Mouse (Mus musculus) MEL (cell line): ENCODE measurements around the gene Rnf144b. TPM values are rescaled to one million over a fixed set of nuclear protein-coding genes. Genes with fewer than 3 reads are reported as not detected.

Experiments used
- DNase-seq: peaks from one replicate; pipeline ENCODE4 v3.0.0; 2011; ENCODE audit warnings: low read depth, low spot score
- H3K27ac ChIP-seq: 2 replicates; pipeline ENCODE4 v1.5.1; 2012; ENCODE audit warnings: low read depth, mild to moderate bottlenecking, control low read depth, low read length, moderate library complexity; ENCODE audit not compliant: control insufficient read depth
- H3K27me3 ChIP-seq, 2 experiments: fragments of 150-350 bp in 1 of 2; sonication (generic) in 1 of 2; 2 replicates each; pipeline ENCODE4 v1.6.1; 2012; ENCODE audit warnings: low read length in 2 of 2, mild to moderate bottlenecking in 2 of 2, improper control_type of control experiment in 1 of 2, moderate library complexity in 1 of 2; ENCODE audit not compliant: insufficient read depth in 2 of 2, control insufficient read depth in 1 of 2
- H3K36me3 ChIP-seq, 2 experiments: 2 replicates each; pipeline ENCODE4 v1.6.1; 2012 to 2014; ENCODE audit warnings: low read length in 2 of 2, improper control_type of control experiment in 1 of 2, inconsistent platforms in 1 of 2, mild to moderate bottlenecking in 1 of 2; ENCODE audit not compliant: insufficient read depth in 2 of 2, control insufficient read depth in 1 of 2
- H3K4me1 ChIP-seq, 2 experiments: fragments of 150-350 bp in 1 of 2; sonication (generic) in 1 of 2; 2 replicates each; pipeline ENCODE4 v1.6.1; 2012; ENCODE audit warnings: low read length in 2 of 2, improper control_type of control experiment in 1 of 2, mild to moderate bottlenecking in 1 of 2; ENCODE audit not compliant: insufficient read depth in 2 of 2, control insufficient read depth in 1 of 2
- H3K4me3 ChIP-seq, 2 experiments: fragments of 150-350 bp in 1 of 2; sonication (generic) in 1 of 2; 2 replicates each; pipeline ENCODE4 v1.5.1; 2012; ENCODE audit warnings: low read depth in 2 of 2, low read length in 2 of 2, mild to moderate bottlenecking in 2 of 2, moderate library complexity in 2 of 2, control low read depth in 1 of 2, improper control_type of control experiment in 1 of 2; ENCODE audit not compliant: control insufficient read depth in 1 of 2, insufficient read depth in 1 of 2
- H3K79me2 ChIP-seq: 2 replicates; pipeline ENCODE4 v1.6.1; 2012; ENCODE audit warnings: mild to moderate bottlenecking, low read length, moderate library complexity; ENCODE audit not compliant: control insufficient read depth, poor library complexity, insufficient read depth
- H3K9ac ChIP-seq: 2 replicates; pipeline ENCODE4 v1.6.1; 2012; ENCODE audit warnings: low read depth, mild to moderate bottlenecking, control low read depth, low read length, moderate library complexity; ENCODE audit not compliant: control insufficient read depth, poor library complexity, severe bottlenecking
- H3K9me3 ChIP-seq: fragments of 150-350 bp; sonication (generic); replicated peaks from 2 replicates; pipeline ENCODE4 v1.6.1; 2012; ENCODE audit warnings: mild to moderate bottlenecking, low read length, improper control_type of control experiment, moderate library complexity; ENCODE audit not compliant: insufficient read depth
- CHD1 ChIP-seq: IDR thresholded peaks from 2 replicates; pipeline ENCODE4 v1.6.1; 2012; ENCODE audit warnings: low read depth, mild to moderate bottlenecking, inconsistent platforms, low read length, improper control_type of control experiment
- CHD2 ChIP-seq: IDR thresholded peaks from 2 replicates; pipeline ENCODE4 v1.6.1; 2011; ENCODE audit warnings: low read length, improper control_type of control experiment
- CTCF ChIP-seq, 3 experiments: IDR thresholded peaks in 2 of 3; conservative IDR thresholded peaks in 1 of 3; 2 replicates each; pipeline ENCODE4 v1.5.1; 2011 to 2012; ENCODE audit warnings: low read length in 3 of 3, low read depth in 2 of 3, mild to moderate bottlenecking in 2 of 3, improper control_type of control experiment in 1 of 3, inconsistent platforms in 1 of 3, mixed read lengths in 1 of 3, moderate library complexity in 1 of 3; ENCODE audit not compliant: control insufficient read depth in 1 of 3, insufficient read depth in 1 of 3, poor library complexity in 1 of 3, severe bottlenecking in 1 of 3
- E2F4 ChIP-seq: IDR thresholded peaks from 2 replicates; pipeline ENCODE4 v1.6.1; 2011; ENCODE audit warnings: low read depth, low read length, improper control_type of control experiment, borderline replicate concordance
- EP300 ChIP-seq, 2 experiments: IDR thresholded peaks; 2 replicates each; pipeline ENCODE4 v1.6.1; 2011; ENCODE audit warnings: improper control_type of control experiment in 2 of 2, low read length in 2 of 2, low read depth in 1 of 2, mild to moderate bottlenecking in 1 of 2
- ETS1 ChIP-seq: IDR thresholded peaks from 2 replicates; pipeline ENCODE4 v1.6.1; 2012; ENCODE audit warnings: low read depth, mild to moderate bottlenecking, inconsistent platforms, low read length, improper control_type of control experiment, moderate library complexity
- GATA1 ChIP-seq: IDR thresholded peaks from 2 replicates; pipeline ENCODE4 v1.6.1; 2011; ENCODE audit warnings: low read depth, low read length, improper control_type of control experiment
- HCFC1 ChIP-seq: IDR thresholded peaks from 2 replicates; pipeline ENCODE4 v1.6.1; 2012; ENCODE audit warnings: low read depth, mild to moderate bottlenecking, inconsistent platforms, low read length, improper control_type of control experiment, moderate library complexity
- JUND ChIP-seq: IDR thresholded peaks from 2 replicates; pipeline ENCODE4 v1.6.1; 2011; ENCODE audit warnings: low read depth, mild to moderate bottlenecking, improper control_type of control experiment, low read length
- KAT2A ChIP-seq: conservative IDR thresholded peaks from 2 replicates; pipeline ENCODE4 v1.6.1; 2012; ENCODE audit warnings: low read depth, low read length, improper control_type of control experiment, inconsistent platforms
- MAFK ChIP-seq: IDR thresholded peaks from 2 replicates; pipeline ENCODE4 v1.6.1; 2011; ENCODE audit warnings: low read depth, mild to moderate bottlenecking, low read length, improper control_type of control experiment, borderline replicate concordance
- MAZ ChIP-seq: IDR thresholded peaks from 2 replicates; pipeline ENCODE4 v1.6.1; 2012; ENCODE audit warnings: low read depth, mild to moderate bottlenecking, inconsistent platforms, low read length, improper control_type of control experiment
- MEF2A ChIP-seq: IDR thresholded peaks from 2 replicates; pipeline ENCODE4 v1.6.1; 2014; ENCODE audit warnings: low read depth, mild to moderate bottlenecking, inconsistent platforms, low read length, improper control_type of control experiment; ENCODE audit not compliant: poor library complexity, insufficient replicate concordance, severe bottlenecking; ENCODE audit errors: extremely low read depth
- MYB ChIP-seq: IDR thresholded peaks from 2 replicates; pipeline ENCODE4 v1.6.1; 2011; ENCODE audit warnings: mild to moderate bottlenecking, low read depth, low read length, improper control_type of control experiment
- MYC ChIP-seq: IDR thresholded peaks from 2 replicates; pipeline ENCODE4 v1.6.1; 2011; ENCODE audit warnings: low read depth, mild to moderate bottlenecking, low read length, improper control_type of control experiment, moderate library complexity
- POLR2A ChIP-seq, 2 experiments: IDR thresholded peaks; 2 replicates each; pipeline ENCODE4 v1.6.1; 2011 to 2012; ENCODE audit warnings: low read length in 2 of 2, mild to moderate bottlenecking in 2 of 2, control low read depth in 1 of 2, improper control_type of control experiment in 1 of 2, low read depth in 1 of 2, moderate library complexity in 1 of 2; ENCODE audit not compliant: control insufficient read depth in 1 of 2, insufficient read depth in 1 of 2, poor library complexity in 1 of 2
- POLR2AphosphoS2 ChIP-seq: IDR thresholded peaks from 2 replicates; pipeline ENCODE4 v1.6.1; 2011; ENCODE audit warnings: low read length, improper control_type of control experiment
- POLR2AphosphoS5 ChIP-seq: IDR thresholded peaks from 2 replicates; pipeline ENCODE4 v1.6.1; 2012; ENCODE audit warnings: low read depth, borderline replicate concordance, mild to moderate bottlenecking, inconsistent platforms, low read length, moderate library complexity, mixed read lengths
- RAD21 ChIP-seq: IDR thresholded peaks from 2 replicates; pipeline ENCODE4 v1.6.1; 2011; ENCODE audit warnings: mild to moderate bottlenecking, low read depth, low read length, improper control_type of control experiment
- TAL1 ChIP-seq: IDR thresholded peaks from 2 replicates; pipeline ENCODE4 v1.6.1; 2012; ENCODE audit warnings: mild to moderate bottlenecking, inconsistent platforms, low read length, moderate library complexity, mixed read lengths
- UBTF ChIP-seq: IDR thresholded peaks from 2 replicates; pipeline ENCODE4 v1.6.1; 2012; ENCODE audit warnings: low read depth, mild to moderate bottlenecking, inconsistent platforms, low read length, improper control_type of control experiment, moderate library complexity, borderline replicate concordance; ENCODE audit not compliant: insufficient read depth
- ZC3H11A ChIP-seq: IDR thresholded peaks from 2 replicates; pipeline ENCODE4 v1.6.1; 2012; ENCODE audit warnings: low read depth, mild to moderate bottlenecking, inconsistent platforms, low read length, improper control_type of control experiment
- ZKSCAN1 ChIP-seq: IDR thresholded peaks from 2 replicates; pipeline ENCODE4 v1.6.1; 2012; ENCODE audit warnings: low read depth, mild to moderate bottlenecking, inconsistent platforms, low read length, improper control_type of control experiment, moderate library complexity
- ZMIZ1 ChIP-seq: IDR thresholded peaks from 2 replicates; pipeline ENCODE4 v1.6.1; 2012; ENCODE audit warnings: low read depth, mild to moderate bottlenecking, inconsistent platforms, low read length, improper control_type of control experiment, moderate library complexity
- polyA plus RNA-seq, 2 experiments: library from polyadenylated mRNA; stranded (reverse) in 1 of 2; unstranded in 1 of 2; fragments of >175 nt in 1 of 2; fragments of >200 nt in 1 of 2; gene quantifications; 2 replicates each; pipeline versions ENCODE4 v1.2.1 to v1.2.4; 2012; ENCODE audit warnings: low replicate concordance in 2 of 2, low read depth in 1 of 2; ENCODE audit not compliant: insufficient read length in 2 of 2, insufficient read depth in 1 of 2, missing spikeins in 1 of 2
- total RNA-seq: library from RNA; depleted of rRNA; stranded (reverse); fragments of 300-350 nt; gene quantifications from 2 replicates; pipeline ENCODE4 v1.2.3, GENCODE M21; 2012

Gene Rnf144b
- total and polyA plus RNA-seq, 3 experiments: not detected

- TF ChIP-seq MEF2A: no peak
- TF ChIP-seq, all 39 proteins: peak for 0
Observed at GRCm38 (mm10) chr13:47223576-47224538, 101.4 kb downstream of the Rnf144b start (continued).

- Histone ChIP-seq H3K4me3 (no peak overlapping the region), H3K9ac (no peak overlapping the region), H3K36me3 (no peaks in the 10 kb centered on the region), H3K27me3 (no peaks in the 10 kb centered on the region), H3K79me2 (no peaks in the 10 kb centered on the region), H3K4me1 (no peaks in the 10 kb centered on the region), H3K9me3 (no peaks in the 10 kb centered on the region), H3K27ac (no peak overlapping the region)
- TF ChIP-seq MAZ (no peak), CTCF (IDR thresholded peaks at IDR 0.05 in 2 of 3, conservative IDR thresholded peaks at IDR 0.05 in 1 of 3; ENCODE audit: control insufficient read depth in 1 of 3, insufficient read depth in 1 of 3, low read depth in 2 of 3, low read length in 3 of 3, poor library complexity in 1 of 3, severe bottlenecking in 1 of 3) (no peak), TAL1 (no peak), UBTF (no peak), EP300 (IDR thresholded peaks at IDR 0.05; ENCODE audit: low read depth in 1 of 2, low read length in 2 of 2) (no peak), CHD2 (no peak), KAT2A (no peak), POLR2AphosphoS2 (no peak), JUND (no peak), ZKSCAN1 (no peak), RAD21 (no peak), ZMIZ1 (no peak), GATA1 (no peak), CHD1 (no peak), ZC3H11A (no peak)
- no peak for DNase-seq
Observed at GRCm38 (mm10) chr13:47224648-47225323, 102.3 kb downstream of the Rnf144b start.

- Histone ChIP-seq H3K9me3 (no peaks in the 10 kb centered on the region), H3K4me3 (no peak overlapping the region), H3K36me3 (no peaks in the 10 kb centered on the region), H3K27ac (no peak overlapping the region), H3K4me1 (no peaks in the 10 kb centered on the region), H3K9ac (no peak overlapping the region), H3K79me2 (no peaks in the 10 kb centered on the region), H3K27me3 (no peaks in the 10 kb centered on the region)
- TF ChIP-seq HCFC1 (no peak), MAFK (no peak), POLR2A (IDR thresholded peaks at IDR 0.05; ENCODE audit: control insufficient read depth in 1 of 2, insufficient read depth in 1 of 2, low read depth in 1 of 2, low read length in 2 of 2, poor library complexity in 1 of 2) (no peak), MYC (no peak), E2F4 (no peak), UBTF (no peak), ETS1 (no peak), TAL1 (no peak), ZC3H11A (no peak), MYB (no peak), CTCF (IDR thresholded peaks at IDR 0.05 in 2 of 3, conservative IDR thresholded peaks at IDR 0.05 in 1 of 3; ENCODE audit: control insufficient read depth in 1 of 3, insufficient read depth in 1 of 3, low read depth in 2 of 3, low read length in 3 of 3, poor library complexity in 1 of 3, severe bottlenecking in 1 of 3) (no peak), CHD1 (no peak), GATA1 (no peak), POLR2AphosphoS5 (no peak)
- no peak for DNase-seq
Observed at GRCm38 (mm10) chr13:47225324-47225697, 102.9 kb downstream of the Rnf144b start.
